Mouse (Mus musculus) myocyte (in vitro differentiated cells): Measurements from ENCODE around the gene Lrrc8a.

Experiments
- CEBPB ChIP-seq: IDR thresholded peaks from 2 replicates; pipeline ENCODE4 v1.6.1; 2011; ENCODE audit warnings: mild to moderate bottlenecking, moderate library complexity; ENCODE audit not compliant: poor library complexity, insufficient read depth, severe bottlenecking
- E2F4 ChIP-seq: IDR thresholded peaks from one replicate; pipeline ENCODE4 v1.6.1; 2011; ENCODE audit warnings: mild to moderate bottlenecking, control low read depth, moderate library complexity; ENCODE audit not compliant: insufficient read depth
- MAX ChIP-seq: IDR thresholded peaks from one replicate; pipeline ENCODE4 v1.6.1; 2011; ENCODE audit warnings: low read depth, mild to moderate bottlenecking, control low read depth
- MYOD1 ChIP-seq, 3 experiments: IDR thresholded peaks; one replicate each; pipeline ENCODE4 v1.6.1; 2011; ENCODE audit warnings: control low read depth in 2 of 3, low read depth in 2 of 3, mild to moderate bottlenecking in 2 of 3, moderate library complexity in 1 of 3; ENCODE audit not compliant: insufficient read length in 2 of 3, control insufficient read depth in 1 of 3
- MYOG ChIP-seq, 3 experiments: IDR thresholded peaks; one replicate each; pipeline ENCODE4 v1.6.1; 2011; ENCODE audit warnings: control low read depth in 2 of 3, low read depth in 2 of 3, mild to moderate bottlenecking in 2 of 3; ENCODE audit not compliant: insufficient read length in 2 of 3, control insufficient read depth in 1 of 3, insufficient read depth in 1 of 3
- POLR2A ChIP-seq: IDR thresholded peaks from one replicate; pipeline ENCODE4 v1.6.1; 2011; ENCODE audit warnings: low read depth, mild to moderate bottlenecking, control low read depth, moderate library complexity; ENCODE audit not compliant: insufficient read length
- POLR2AphosphoS2 ChIP-seq: IDR thresholded peaks from one replicate; pipeline ENCODE4 v1.6.1; 2011; ENCODE audit warnings: low read depth, control low read depth; ENCODE audit not compliant: insufficient read length
- REST ChIP-seq: IDR thresholded peaks from one replicate; pipeline ENCODE4 v1.6.1; 2011; ENCODE audit warnings: mild to moderate bottlenecking, control low read depth, moderate library complexity; ENCODE audit not compliant: insufficient read depth, insufficient read length
- SRF ChIP-seq: IDR thresholded peaks from one replicate; pipeline ENCODE4 v1.6.1; 2011; ENCODE audit warnings: low read depth; ENCODE audit not compliant: control insufficient read depth, insufficient read length
- TCF12 ChIP-seq: IDR thresholded peaks from one replicate; pipeline ENCODE4 v1.6.1; 2011; ENCODE audit warnings: mild to moderate bottlenecking, control low read depth; ENCODE audit not compliant: poor library complexity, insufficient read depth, severe bottlenecking
- USF1 ChIP-seq: IDR thresholded peaks from one replicate; pipeline ENCODE4 v1.6.1; 2011; ENCODE audit warnings: low read depth, mild to moderate bottlenecking, control low read depth, moderate library complexity

DNA sequence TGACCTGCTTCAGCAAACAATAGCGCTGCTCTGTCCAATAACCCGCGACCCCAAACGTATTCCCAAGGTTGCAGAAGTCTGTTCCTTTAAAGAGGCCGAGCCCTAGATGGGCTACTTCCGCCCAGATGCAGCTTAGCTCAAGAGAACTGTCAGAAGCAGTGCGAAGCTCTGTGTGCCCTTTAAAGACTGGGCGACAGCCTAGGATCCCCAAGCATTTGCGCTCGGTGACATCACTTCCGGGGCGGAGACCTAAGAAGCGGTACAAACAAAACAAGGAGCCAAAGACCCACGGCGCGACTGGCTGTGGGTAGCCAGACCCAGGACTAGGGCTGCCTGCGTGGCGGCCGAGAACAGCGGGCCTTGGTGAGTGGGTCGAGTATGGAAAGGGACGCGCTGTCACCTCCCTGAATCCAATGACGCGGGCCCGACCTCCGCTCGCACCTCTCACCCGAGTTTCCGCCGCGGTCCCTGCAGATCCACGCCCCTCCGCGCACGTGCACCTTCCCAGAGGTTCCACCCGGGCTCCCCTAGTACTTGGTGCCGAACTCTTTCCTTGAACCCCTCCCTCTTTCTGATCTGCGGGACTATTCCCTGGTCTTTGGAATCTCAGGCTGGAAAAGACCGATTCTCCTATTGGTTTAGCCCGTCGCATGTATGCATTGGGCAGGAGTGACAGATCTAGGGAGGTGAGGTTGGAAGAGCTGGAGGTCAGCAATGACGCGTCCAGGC is 31.7 kb upstream of the Lrrc8a start, which contains the start of gene Kyat1:
- peak; percentile 74 for TF ChIP-seq POLR2A
- no peak for TF ChIP-seq TCF12
- TF ChIP-seq MAX, result no peak
- peak; percentile 43; the same call in 1 of the 2 replicates for TF ChIP-seq CEBPB
- peak; percentile 49 for TF ChIP-seq POLR2AphosphoS2
- no peak for TF ChIP-seq MYOG (IDR thresholded peaks at IDR 0.05; ENCODE audit: control insufficient read depth in 1 of 3, insufficient read depth in 1 of 3, insufficient read length in 2 of 3, low read depth in 2 of 3)
- peak; percentile 92 for TF ChIP-seq SRF
- peak; percentile 63 for TF ChIP-seq E2F4
- TF ChIP-seq MYOD1 (IDR thresholded peaks at IDR 0.05; ENCODE audit: control insufficient read depth in 1 of 3, insufficient read length in 2 of 3, low read depth in 2 of 3), result no peak
- TF ChIP-seq USF1, result no peak
- TF ChIP-seq REST, result no peak
